Mouse (Mus musculus): Measurements from ENCODE around the gene Alg5.

GRCm38 (mm10) chr3:54755145-54756041, 20.1 kb downstream of the Alg5 start, which contains the start of gene Smad9:
- no peak for TF ChIP-seq TCF3 (IDR thresholded peaks at IDR 0.05; ENCODE audit: insufficient read length, low read depth)
- TF ChIP-seq TCF12 (IDR thresholded peaks at IDR 0.05; ENCODE audit: insufficient read depth, poor library complexity, severe bottlenecking) = no peak
- TF ChIP-seq MAX (IDR thresholded peaks at IDR 0.05; ENCODE audit: low read depth) = no peak
- TF ChIP-seq E2F4 (IDR thresholded peaks at IDR 0.05; ENCODE audit: insufficient read depth) = no peak
- peak in 1 of 3 experiments; percentile 1 for TF ChIP-seq MYOD1 (IDR thresholded peaks at IDR 0.05; ENCODE audit: control insufficient read depth in 1 of 3, insufficient read length in 2 of 3, low read depth in 2 of 3)
- no peak for TF ChIP-seq CEBPB (IDR thresholded peaks at IDR 0.05; ENCODE audit: insufficient read depth, poor library complexity, severe bottlenecking)

All from myocyte (in vitro differentiated cells).